Mouse (Mus musculus) layer of hippocampus, postnatal 10 days (tissue): ENCODE data around the gene Agrp. TPM values are rescaled to one million over a fixed set of nuclear protein-coding genes. Genes with fewer than 3 reads are reported as not detected.

Source experiments
- DNase-seq, 2 experiments: peaks; one replicate each; pipeline ENCODE4 v3.0.0; 2021; ENCODE audit warnings: low spot score in 2 of 2
- microRNA-seq, 2 experiments: library from miRNA; unstranded; fragments of <30 nt; microRNA quantifications; one replicate each; pipeline ENCODE4 v1.2.0; 2021
- total RNA-seq, 2 experiments: library from RNA; stranded (reverse); gene quantifications; 2 replicates each; pipeline ENCODE4 v1.2.3; 2021

The Agrp gene
- total RNA-seq, 2 experiments from 2014 or later: not detected

DNA sequence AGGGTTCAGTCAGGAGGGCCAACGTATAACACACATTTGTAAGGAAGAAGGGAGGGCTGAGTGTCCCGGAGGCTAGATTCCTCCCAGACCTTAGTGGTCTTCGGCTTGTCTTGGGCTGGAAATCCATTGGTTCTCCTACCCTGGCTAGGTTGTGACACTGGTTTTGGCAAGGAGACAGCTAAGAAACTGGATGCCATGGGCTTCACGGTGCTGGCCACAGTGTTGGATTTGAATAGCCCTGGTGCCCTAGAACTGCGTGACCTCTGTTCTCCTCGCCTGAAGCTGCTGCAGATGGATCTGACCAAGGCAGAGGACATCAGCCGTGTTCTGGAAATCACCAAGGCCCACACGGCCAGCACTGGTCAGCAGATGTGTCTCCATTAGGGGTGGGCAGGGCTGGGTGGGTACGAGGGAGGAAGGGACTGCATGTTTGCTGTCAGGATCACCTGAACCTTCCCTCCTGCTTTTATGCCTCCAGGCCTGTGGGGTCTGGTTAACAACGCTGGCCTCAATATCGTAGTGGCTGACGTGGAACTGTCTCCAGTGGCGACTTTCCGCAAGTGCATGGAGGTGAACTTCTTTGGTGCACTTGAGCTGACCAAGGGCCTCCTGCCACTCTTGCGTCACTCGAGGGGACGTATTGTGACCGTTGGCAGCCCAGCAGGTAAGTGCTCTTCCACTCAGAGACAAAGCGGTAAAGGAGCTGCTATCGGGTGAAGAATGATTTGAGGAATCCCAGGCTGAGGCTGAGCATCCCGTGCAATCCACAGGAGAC lies 115.0 kb downstream of the Agrp start:
- DNase-seq: no peak

DNA sequence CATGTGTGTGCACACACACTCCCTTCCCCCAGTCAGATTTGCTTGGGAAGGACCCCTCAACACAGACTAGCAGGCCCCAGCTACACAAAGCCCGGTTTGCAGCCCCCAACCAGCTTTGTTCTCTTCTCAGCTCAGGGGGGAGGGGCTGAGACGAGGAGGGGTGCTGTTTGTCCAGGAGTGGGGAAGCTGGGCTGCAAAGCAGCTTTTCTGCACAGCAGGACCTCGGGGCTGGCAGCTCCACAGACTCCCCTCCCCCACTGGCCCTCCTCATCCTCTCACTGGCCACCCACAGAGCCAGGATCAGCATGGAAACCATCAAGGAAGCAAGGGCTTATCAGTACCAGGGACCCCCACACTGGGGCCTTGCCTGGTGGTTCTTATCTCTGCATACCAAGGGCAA lies 116.1 kb downstream of the Agrp start:
- DNase-seq: no peak

DNA sequence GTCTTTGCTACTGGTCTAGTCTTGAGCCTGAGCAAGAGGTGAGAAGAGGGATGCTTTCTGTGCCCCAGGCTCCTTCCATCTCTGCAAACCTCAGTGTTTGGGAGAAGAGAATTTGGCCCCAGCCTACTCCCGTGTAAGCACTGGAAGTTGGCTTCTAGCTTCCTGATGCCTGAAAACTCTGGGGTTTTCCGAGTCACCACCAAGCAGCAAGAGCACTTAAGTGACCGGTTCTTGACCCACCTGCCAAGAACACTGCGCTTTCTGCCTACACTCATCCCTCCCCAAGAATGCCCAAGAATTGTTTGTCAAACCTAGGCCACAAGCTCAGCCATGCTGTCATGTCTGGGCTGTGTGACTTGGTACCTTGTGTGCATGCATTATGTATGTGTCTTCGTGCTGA lies 116.7 kb downstream of the Agrp start:
- DNase-seq: no peak

DNA sequence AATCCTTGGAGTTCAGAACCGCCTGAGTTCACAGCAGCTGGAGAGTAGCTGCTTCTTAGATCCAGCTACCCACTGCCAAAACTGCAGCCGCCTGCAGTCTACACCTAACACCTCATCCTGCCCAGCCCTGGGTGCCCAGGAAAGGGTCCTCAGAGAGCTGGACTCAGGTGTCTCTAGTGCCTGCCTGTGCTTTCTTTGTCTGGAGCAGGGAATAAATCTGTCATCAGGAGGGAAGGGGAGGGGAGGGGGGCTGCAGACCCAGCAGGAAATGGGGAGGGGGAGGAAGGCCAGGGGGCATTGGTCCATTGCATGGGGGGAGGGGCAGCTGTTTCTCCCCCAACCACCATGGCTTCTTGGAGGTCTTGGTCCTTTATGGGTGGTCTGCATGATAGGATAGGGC lies 117.6 kb downstream of the Agrp start:
- no peak for DNase-seq

DNA sequence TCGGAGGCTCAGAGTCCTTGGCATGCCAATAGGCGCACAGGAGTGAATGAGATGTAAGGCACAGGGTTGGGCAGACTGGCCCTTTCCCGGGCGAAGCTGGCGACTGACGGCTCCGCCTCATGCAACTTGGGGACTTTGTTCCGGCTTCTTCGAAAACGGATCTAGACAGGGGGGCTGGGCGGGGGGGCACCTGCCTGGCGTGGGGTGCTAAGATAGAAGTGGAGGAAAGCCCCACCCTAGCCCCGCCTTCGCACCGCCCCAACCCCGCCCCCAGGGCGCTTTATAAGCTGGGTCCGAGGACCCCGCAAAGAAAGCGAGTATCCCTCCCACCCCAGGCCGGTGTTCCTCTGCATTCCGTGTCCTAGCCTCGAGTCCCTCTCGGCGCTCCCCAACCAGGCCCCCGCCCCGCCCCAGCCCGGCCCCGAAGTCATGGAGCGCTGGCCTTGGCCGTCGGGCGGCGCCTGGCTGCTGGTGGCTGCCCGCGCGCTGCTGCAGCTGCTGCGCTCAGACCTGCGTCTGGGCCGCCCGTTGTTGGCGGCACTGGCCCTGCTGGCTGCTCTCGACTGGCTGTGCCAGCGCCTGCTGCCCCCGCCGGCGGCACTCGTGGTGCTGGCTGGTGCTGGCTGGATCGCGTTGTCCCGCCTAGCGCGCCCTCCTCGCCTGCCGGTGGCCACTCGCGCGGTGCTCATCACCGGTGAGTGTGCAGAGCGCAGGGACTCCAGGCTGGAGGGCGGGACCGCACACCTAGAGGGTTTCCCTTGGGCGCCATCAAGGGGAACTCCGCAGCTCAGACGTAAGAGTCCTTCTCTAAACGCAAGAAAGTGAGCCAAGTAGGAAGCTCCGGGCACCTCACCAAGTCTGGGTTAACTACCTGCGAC lies 118.5 kb downstream of the Agrp start, which contains the start of gene Hsd11b2:
Hsd11b2 (plus strand) TSS at position 320 of the 878 bp plus-strand sequence.
- DNase-seq: peak; percentile 44 to 67

DNA sequence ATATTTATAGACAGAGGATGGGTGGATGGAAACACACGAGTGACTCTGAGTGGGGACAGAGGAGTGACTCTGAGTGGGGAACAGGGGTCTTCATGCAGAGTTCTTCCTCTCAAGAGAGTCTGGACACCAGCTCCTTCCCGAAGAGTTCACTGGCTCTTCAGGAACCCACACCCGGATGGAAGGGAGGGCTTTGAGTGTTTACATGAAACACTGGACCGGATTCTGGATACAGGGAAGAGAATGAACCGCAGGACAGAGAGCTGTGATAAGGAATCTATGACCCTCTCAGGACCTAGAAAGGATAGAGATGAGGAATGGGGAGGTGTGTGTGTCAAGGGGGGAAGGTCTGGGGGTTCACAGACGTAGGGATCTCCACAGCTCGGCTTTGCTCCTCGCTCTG lies 119.8 kb downstream of the Agrp start:
- DNase-seq: no peak

Small RNA genes lying within 50 kb of the gene (microRNA-seq; reads per million reads assigned to microRNA genes)
- gene Mir1966: 0.98 to 1.1 reads per million in 2 experiments

Other genes starting within 250 kb of the Agrp start
- gene Kctd19, start 223.9 kb downstream of the Agrp start, total RNA-seq: not detected
- 1 to 10 TPM in 1 of 2 experiments, under 1 TPM in 1; 0.98 to 1.4 TPM for gene Lrrc36, start 223.8 kb downstream of the Agrp start, total RNA-seq
- gene Tppp3, start 165.9 kb downstream of the Agrp start, total RNA-seq: 10 to 100 TPM; 34.5 to 40.0 TPM
- gene Zdhhc1, start 140.5 kb downstream of the Agrp start, total RNA-seq: 10 to 100 TPM; 17.5 to 20.4 TPM
- gene Hsd11b2, start 118.6 kb downstream of the Agrp start, total RNA-seq: under 1 TPM in 1 of 2 experiments, not detected in 1; 0.18 TPM
- 100 to 1,000 TPM; 298 to 305 TPM for gene Atp6v0d1, start 71.3 kb downstream of the Agrp start, total RNA-seq
- gene Ripor1, start 32.1 kb downstream of the Agrp start, total RNA-seq: 10 to 100 TPM; 73.6 to 81.2 TPM
- gene Ctcf, start 825 bp downstream of the Agrp start, total RNA-seq: 10 to 100 TPM; 63.6 to 67.7 TPM
- gene Carmil2, start 48.9 kb upstream of the Agrp start, total RNA-seq: 10 to 100 TPM; 48.6 to 52.4 TPM
- gene Acd, start 63.7 kb upstream of the Agrp start, total RNA-seq: 10 to 100 TPM; 45.4 to 49.4 TPM
- 10 to 100 TPM; 38.6 to 39.7 TPM for gene Pard6a, start 63.8 kb upstream of the Agrp start, total RNA-seq
- not detected for gene 4933405L10Rik, start 70.3 kb upstream of the Agrp start, total RNA-seq
- 10 to 100 TPM; 11.3 to 13.2 TPM for gene Enkd1, start 70.8 kb upstream of the Agrp start, total RNA-seq
- gene Gfod2, start 121.3 kb upstream of the Agrp start, total RNA-seq: 10 to 100 TPM; 25.2 to 30.7 TPM
- gene Ranbp10, start 190.0 kb upstream of the Agrp start, total RNA-seq: 10 to 100 TPM; 23.6 to 25.0 TPM
- gene Tsnaxip1, start 190.3 kb upstream of the Agrp start, total RNA-seq: under 1 TPM; 0.33 to 0.53 TPM
- gene Cenpt, start 215.9 kb upstream of the Agrp start, total RNA-seq: 10 to 100 TPM; 23.9 to 25.4 TPM
- 10 to 100 TPM; 32.1 to 34.2 TPM for gene Thap11, start 217.7 kb upstream of the Agrp start, total RNA-seq
- 10 to 100 TPM; 23.3 to 42.6 TPM for gene Nutf2, start 223.2 kb upstream of the Agrp start, total RNA-seq
- gene Edc4, start 243.5 kb upstream of the Agrp start, total RNA-seq: 10 to 100 TPM; 59.5 to 63.9 TPM